Mouse (Mus musculus) kidney, adult 10 weeks (tissue): ENCODE data around the gene Gm17657. TPM values are rescaled to one million over a fixed set of nuclear protein-coding genes. Genes with fewer than 3 reads are reported as not detected.

Experiments used
- polyA plus RNA-seq: library from polyadenylated mRNA; stranded (reverse); fragments of 350-450 nt; fragmentation: Illumina TruSeq; extraction: RNeasy Lipid Tissue Mini Kit (QIAGEN cat#74804); gene quantifications from one replicate; pipeline ENCODE4 v1.2.3, GENCODE M21; 2014; ENCODE audit warnings: low read depth, low replicate concordance

The Gm17657 gene
- not detected for polyA plus RNA-seq

GRCm38 (mm10) chr17:29549543-29550428 lies at the start of gene Gm17657, which contains the start of gene Tbc1d22b:
Gene Gm17657, minus strand, starts transcription at chr17:29549638.
Gene Tbc1d22b, plus strand, starts transcription at chr17:29549785.

GRCm38 (mm10) chr17:29552162-29552732 lies 2.8 kb upstream of the Gm17657 start, which contains the start of gene Tmem217:
Gene Tmem217, minus strand, starts transcription at chr17:29552385.

GRCm38 (mm10) chr17:29490713-29491581 lies 58.5 kb downstream of the Gm17657 start, which contains the start of gene Pim1:
Gene Pim1, plus strand, starts transcription at chr17:29490753.

Other genes starting within 250 kb of the Gm17657 start
- gene Pi16, start 232.0 kb downstream of the Gm17657 start, polyA plus RNA-seq = not detected
- 11.2 TPM for gene Mtch1, start 201.7 kb downstream of the Gm17657 start, polyA plus RNA-seq
- 0.28 TPM for gene Fgd2, start 188.7 kb downstream of the Gm17657 start, polyA plus RNA-seq
- gene Pim1, start 58.9 kb downstream of the Gm17657 start, polyA plus RNA-seq = 9.3 TPM
- 3.7 TPM for gene Tbc1d22b, start 147 bp upstream of the Gm17657 start, polyA plus RNA-seq
- gene Tmem217, start 2.7 kb upstream of the Gm17657 start, polyA plus RNA-seq = not detected
- 20.2 TPM for gene Rnf8, start 65.2 kb upstream of the Gm17657 start, polyA plus RNA-seq
- 0.61 TPM for gene Gm28043, start 65.2 kb upstream of the Gm17657 start, polyA plus RNA-seq
- 9.9 TPM for gene Cmtr1, start 111.0 kb upstream of the Gm17657 start, polyA plus RNA-seq
- 4.5 TPM for gene Ccdc167, start 167.4 kb upstream of the Gm17657 start, polyA plus RNA-seq